17 mouse cellular contexts compared by ENCODE assay signal in genomic region chr4:103802439-103802838, GRCm38 (mm10).
"Had no signal": no experiment of that assay in that cellular context is flagged by ENCODE, and none has a peak within 500 bp of the region (broad histone marks: within the 10 kb centered on the region; RNA-seq: fewer than 3 reads in every experiment).

No protein-coding gene starts in this region.

- H3K9me3 ChIP-seq: lung, embryonic 15.5 days; midbrain, embryonic 13.5 days; midbrain, embryonic 15.5 days; neural tube, embryonic 12.5 days; stomach, embryonic 15.5 days had no signal

- H3K27me3 ChIP-seq: lung, embryonic 15.5 days; megakaryocyte, embryonic 14.5 days; midbrain, embryonic 13.5 days; midbrain, embryonic 15.5 days; neural tube, embryonic 12.5 days; stomach, embryonic 15.5 days had no signal

- DNase-seq: liver, postnatal 0 days; lung, adult 2 months; lung, postnatal 14 days; lung, postnatal 36 days; right cerebral cortex, postnatal 14 days; thymus, adult 2 months; thymus, postnatal 25 days; thymus, postnatal 4 days had no signal

- H3K36me3 ChIP-seq: lung, embryonic 15.5 days; midbrain, embryonic 13.5 days; midbrain, embryonic 15.5 days; neural tube, embryonic 12.5 days; stomach, embryonic 15.5 days had no signal

- ATAC-seq: liver, postnatal 0 days; lung, postnatal 0 days; midbrain, embryonic 13.5 days; midbrain, embryonic 15.5 days had no signal

- H3K4me1 ChIP-seq: lung, embryonic 15.5 days; megakaryocyte, embryonic 14.5 days; neural tube, embryonic 12.5 days; stomach, embryonic 15.5 days had no signal

- H3K9ac ChIP-seq: liver, postnatal 0 days; lung, embryonic 15.5 days; midbrain, embryonic 13.5 days; midbrain, embryonic 15.5 days; neural tube, embryonic 12.5 days; stomach, embryonic 15.5 days had no signal

- H3K27ac ChIP-seq: lung, embryonic 15.5 days; macrophage; midbrain, embryonic 13.5 days; midbrain, embryonic 15.5 days; neural tube, embryonic 12.5 days; stomach, embryonic 15.5 days had no signal

- H3K4me2 ChIP-seq: lung, embryonic 15.5 days; midbrain, embryonic 11.5 days; midbrain, embryonic 13.5 days; midbrain, embryonic 15.5 days; neural tube, embryonic 12.5 days; stomach, embryonic 15.5 days had no signal

- H3K4me3 ChIP-seq: lung, embryonic 15.5 days; megakaryocyte, embryonic 14.5 days; midbrain, embryonic 13.5 days; midbrain, embryonic 15.5 days; neural tube, embryonic 12.5 days; stomach, embryonic 15.5 days had no signal
